Mouse (Mus musculus): ENCODE data around the gene Scd3. TPM values are rescaled to one million over a fixed set of nuclear protein-coding genes. Genes with fewer than 3 reads are reported as not detected.
A peak's percentile ranks its signal among the peaks of the same experiment; 100 is the strongest.
"Not testable (repeated sequence)": the region's sequence is repeated elsewhere in the genome, so short reads cannot be mapped to it uniquely, and the experiment has no call there.

Gene Scd3
- polyA plus RNA-seq, 1 experiment from 2014 or later = 6.6 TPM

DNA sequence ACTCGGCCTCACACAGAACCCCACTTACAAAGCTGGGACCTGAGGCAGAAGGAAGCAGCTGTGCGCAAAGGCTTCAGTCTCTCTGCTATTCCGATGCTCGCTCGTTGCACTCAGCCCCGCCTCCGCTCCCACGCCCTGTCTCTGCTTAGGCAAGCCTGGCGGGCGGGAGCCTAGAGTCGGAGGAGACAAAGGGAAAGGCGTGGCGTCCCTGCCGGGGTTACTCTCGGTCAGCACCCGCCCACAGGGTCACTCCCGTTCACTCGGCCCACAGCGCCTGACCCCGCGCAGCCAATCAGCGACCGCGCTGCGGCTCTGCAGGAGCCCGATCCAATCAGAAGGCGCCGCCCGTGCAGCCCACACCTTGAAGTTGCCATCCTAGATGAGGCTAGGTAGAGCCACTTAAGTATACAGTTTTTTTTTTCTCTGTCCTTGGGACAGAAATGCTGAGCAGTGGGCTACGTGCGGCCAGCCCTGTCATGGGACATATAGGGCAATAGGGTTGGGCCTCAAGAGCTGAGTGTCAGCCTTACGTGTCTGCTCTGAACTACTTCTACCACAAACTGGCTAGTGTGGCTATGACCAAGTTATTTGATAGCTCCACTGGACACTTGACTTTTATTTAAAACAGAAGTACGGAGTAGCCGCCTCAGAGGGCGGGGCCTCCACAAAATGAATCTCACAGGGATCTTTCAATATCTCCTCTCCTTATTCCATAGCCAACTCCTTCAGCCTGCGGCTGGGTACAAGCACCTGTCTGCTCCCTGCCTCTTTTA is 45.2 kb downstream of the Scd3 start:
- no peaks in the 10 kb centered on the region for H3K9me3 ChIP-seq (ENCODE audit: control insufficient read depth, low read length)
- H3K4me1 ChIP-seq (ENCODE audit: control insufficient read depth, insufficient read depth, low read depth, low read length) = peaks cover 23% of the 10 kb centered on the region
- H3K27ac ChIP-seq (ENCODE audit: low read depth, low read length) = peak overlapping the region; percentile 92
- ATAC-seq = peak; percentile 97
- H3K36me3 ChIP-seq (ENCODE audit: control insufficient read depth, insufficient read depth, low read length) = no peaks in the 10 kb centered on the region
- no peaks in the 10 kb centered on the region for H3K27me3 ChIP-seq (replicated peaks; ENCODE audit: control insufficient read depth, insufficient read depth, low read length)
- peak overlapping the region; percentile 64 for H3K4me2 ChIP-seq (ENCODE audit: low read length)
- 3% methylated on average over 36 of the region's 36 CpGs for WGBS
- peak overlapping the region; percentile 54 for H3K9ac ChIP-seq (ENCODE audit: low read depth, low read length)
- H3K4me3 ChIP-seq (ENCODE audit: low read length) = peak overlapping the region; percentile 49

DNA sequence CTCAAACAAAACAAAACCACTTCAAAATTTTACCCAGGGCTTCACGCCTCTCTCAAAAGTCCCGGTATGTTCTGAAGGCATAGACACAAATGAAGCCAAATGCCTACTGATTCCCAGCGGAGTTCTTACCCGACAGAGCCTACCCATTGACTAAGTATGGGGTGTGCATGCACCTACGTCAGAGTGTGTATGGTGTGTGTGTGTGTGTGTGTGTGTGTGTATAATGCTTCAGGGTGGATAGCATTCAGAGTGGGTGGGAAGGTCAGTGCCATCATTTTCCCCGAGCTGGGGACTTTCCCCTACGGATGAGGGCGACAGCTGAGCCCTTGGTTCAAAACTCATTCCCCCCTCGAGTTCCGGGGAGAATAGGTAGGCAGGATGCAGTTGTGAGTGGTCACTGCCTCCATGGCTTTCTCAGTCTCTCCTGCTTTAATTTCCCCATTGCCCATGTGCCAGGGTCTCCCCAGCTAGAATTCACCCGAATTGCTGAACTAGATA is 45.8 kb downstream of the Scd3 start:
- Histone ChIP-seq H3K27me3 (replicated peaks; ENCODE audit: control insufficient read depth, insufficient read depth, low read length) (no peaks in the 10 kb centered on the region), H3K27ac (ENCODE audit: low read depth, low read length) (peak overlapping the region; percentile 92), H3K4me2 (ENCODE audit: low read length) (peak overlapping the region; percentile 64), H3K9me3 (ENCODE audit: control insufficient read depth, low read length) (no peaks in the 10 kb centered on the region), H3K4me1 (ENCODE audit: control insufficient read depth, insufficient read depth, low read depth, low read length) (peaks cover 23% of the 10 kb centered on the region), H3K4me3 (ENCODE audit: low read length) (no peak overlapping the region), H3K36me3 (ENCODE audit: control insufficient read depth, insufficient read depth, low read length) (no peaks in the 10 kb centered on the region), H3K9ac (ENCODE audit: low read depth, low read length) (no peak overlapping the region)
- WGBS = 68% methylated on average over 11 of the region's 11 CpGs
- ATAC-seq = no peak

DNA sequence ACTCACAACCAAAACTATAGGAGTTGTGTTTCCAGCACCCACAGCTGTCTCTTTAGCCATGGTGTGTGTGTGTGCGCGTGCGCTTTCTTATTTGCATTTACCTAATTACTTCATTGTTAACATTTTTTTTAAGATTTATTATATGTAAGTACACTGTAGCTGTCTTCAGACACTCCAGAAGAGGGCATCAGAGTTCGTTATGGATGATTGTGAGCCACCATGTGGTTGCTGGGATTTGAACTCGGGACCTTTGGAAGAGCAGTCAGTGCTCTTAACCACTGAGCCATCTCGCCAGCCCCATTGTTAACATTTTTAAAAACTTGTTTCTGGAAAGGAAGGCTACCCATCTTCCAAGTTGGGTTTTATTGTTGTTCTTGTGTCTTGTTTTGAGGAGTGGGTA is 48.1 kb downstream of the Scd3 start:
- 92% methylated on average over 6 of the region's 6 CpGs for WGBS
- not testable (repeated sequence) for ATAC-seq; H3K36me3 ChIP-seq (ENCODE audit: control insufficient read depth, insufficient read depth, low read length)

DNA sequence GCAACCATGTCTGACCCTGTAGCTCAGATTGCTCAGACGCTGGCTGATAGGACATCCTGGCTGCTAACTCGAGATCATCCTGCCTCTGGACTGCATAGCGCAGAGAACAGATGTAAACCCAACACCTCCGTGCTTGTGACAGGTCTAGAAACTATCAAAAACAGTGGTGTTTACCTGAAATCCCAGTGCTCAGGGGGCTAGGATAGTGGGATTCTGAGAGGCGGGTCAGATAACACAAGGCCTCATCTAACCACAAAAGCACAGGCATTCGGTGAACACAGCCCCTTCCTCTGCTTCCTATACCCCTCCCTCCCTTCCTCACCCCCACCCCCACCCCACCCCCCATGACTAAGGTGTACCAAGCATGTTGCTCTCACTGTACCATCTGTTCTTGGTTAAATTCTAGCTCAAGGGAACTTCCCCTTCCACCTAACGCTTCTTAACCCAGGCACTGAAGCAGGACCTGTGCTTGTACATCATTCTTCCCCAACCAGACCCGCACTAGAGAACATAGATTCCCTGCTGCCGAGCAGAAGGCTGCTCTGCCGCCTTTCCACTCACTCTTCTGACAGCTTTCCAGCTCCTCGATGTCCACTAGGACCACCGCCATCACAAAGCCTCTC is 49.0 kb downstream of the Scd3 start:
- Histone ChIP-seq H3K27ac (ENCODE audit: low read depth, low read length) (no peak overlapping the region), H3K4me2 (ENCODE audit: low read length) (no peak overlapping the region), H3K9ac (ENCODE audit: low read depth, low read length) (no peak overlapping the region), H3K27me3 (replicated peaks; ENCODE audit: control insufficient read depth, insufficient read depth, low read length) (no peaks in the 10 kb centered on the region), H3K9me3 (ENCODE audit: control insufficient read depth, low read length) (no peaks in the 10 kb centered on the region), H3K36me3 (ENCODE audit: control insufficient read depth, insufficient read depth, low read length) (no peaks in the 10 kb centered on the region), H3K4me3 (ENCODE audit: low read length) (no peak overlapping the region), H3K4me1 (ENCODE audit: control insufficient read depth, insufficient read depth, low read depth, low read length) (peaks cover 11% of the 10 kb centered on the region)
- ATAC-seq = no peak
- WGBS = 74% methylated on average over 12 of the region's 12 CpGs

More for the DNA sequence above, 48.1 kb downstream of the Scd3 start:
- not testable (repeated sequence) for H3K9me3 ChIP-seq (ENCODE audit: control insufficient read depth, low read length); H3K9ac ChIP-seq (ENCODE audit: low read depth, low read length); H3K27me3 ChIP-seq (replicated peaks; ENCODE audit: control insufficient read depth, insufficient read depth, low read length); H3K4me2 ChIP-seq (ENCODE audit: low read length); H3K4me3 ChIP-seq (ENCODE audit: low read length); H3K27ac ChIP-seq (ENCODE audit: low read depth, low read length)
- peaks cover 20% of the 10 kb centered on the region for H3K4me1 ChIP-seq (ENCODE audit: control insufficient read depth, insufficient read depth, low read depth, low read length)

DNA sequence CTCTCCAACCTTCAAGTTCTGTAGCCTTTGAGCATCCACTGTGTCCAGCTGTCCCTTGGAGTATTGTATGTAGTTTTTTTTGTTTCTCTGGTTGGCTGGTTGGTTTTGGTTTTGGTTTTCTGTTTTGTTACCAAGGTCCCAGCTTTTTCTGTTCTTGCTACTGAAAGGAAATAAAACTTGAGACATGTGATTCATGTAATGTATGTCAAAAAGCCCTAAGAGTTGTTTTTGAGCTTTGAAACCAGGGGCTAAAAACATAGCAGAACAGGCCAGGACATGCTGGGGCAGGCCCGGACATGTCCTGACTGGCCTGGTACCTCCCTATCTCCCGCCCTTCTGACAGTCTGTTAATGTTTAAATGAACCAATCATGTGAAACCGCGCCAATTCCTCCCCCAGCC is 51.0 kb downstream of the Scd3 start:
- H3K4me3 ChIP-seq (ENCODE audit: low read length); H3K4me2 ChIP-seq (ENCODE audit: low read length); H3K27ac ChIP-seq (ENCODE audit: low read depth, low read length); H3K27me3 ChIP-seq (replicated peaks; ENCODE audit: control insufficient read depth, insufficient read depth, low read length); H3K9ac ChIP-seq (ENCODE audit: low read depth, low read length); H3K9me3 ChIP-seq (ENCODE audit: control insufficient read depth, low read length); H3K36me3 ChIP-seq (ENCODE audit: control insufficient read depth, insufficient read depth, low read length); H3K4me1 ChIP-seq (ENCODE audit: control insufficient read depth, insufficient read depth, low read depth, low read length); ATAC-seq: not testable (repeated sequence)
- 85% methylated on average over 2 of the region's 4 CpGs for WGBS

DNA sequence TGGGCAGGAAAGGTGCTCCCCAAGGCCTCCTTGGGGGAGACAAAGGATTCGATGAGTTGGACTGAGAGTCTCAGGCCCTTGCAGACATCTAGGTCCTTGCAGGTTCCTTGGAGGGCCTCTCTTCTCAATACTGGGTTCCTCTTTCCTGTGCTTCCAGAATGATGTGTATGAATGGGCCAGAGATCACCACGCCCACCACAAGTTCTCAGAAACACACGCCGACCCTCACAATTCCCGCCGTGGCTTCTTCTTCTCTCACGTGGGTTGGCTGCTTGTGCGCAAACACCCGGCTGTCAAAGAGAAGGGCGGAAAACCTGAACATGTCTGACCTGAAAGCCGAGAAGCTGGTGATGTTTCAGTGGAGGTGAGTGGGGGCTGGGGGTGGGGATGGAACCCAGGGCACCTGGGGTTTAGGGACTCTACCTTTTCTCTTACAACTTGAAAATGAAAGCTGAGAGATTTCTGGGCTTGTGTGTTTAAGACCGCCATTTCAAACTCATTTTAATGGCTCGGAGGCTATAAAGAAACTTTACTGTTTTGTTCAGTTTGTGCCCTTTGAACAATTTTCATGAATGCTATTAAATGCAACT is 54.4 kb downstream of the Scd3 start:
- WGBS = 91% methylated on average over 13 of the region's 13 CpGs
- Histone ChIP-seq H3K36me3 (ENCODE audit: control insufficient read depth, insufficient read depth, low read length) (no peaks in the 10 kb centered on the region), H3K27me3 (replicated peaks; ENCODE audit: control insufficient read depth, insufficient read depth, low read length) (no peaks in the 10 kb centered on the region), H3K9ac (ENCODE audit: low read depth, low read length) (no peak overlapping the region), H3K4me2 (ENCODE audit: low read length) (no peak overlapping the region), H3K27ac (ENCODE audit: low read depth, low read length) (no peak overlapping the region), H3K9me3 (ENCODE audit: control insufficient read depth, low read length) (no peaks in the 10 kb centered on the region), H3K4me3 (ENCODE audit: low read length) (no peak overlapping the region), H3K4me1 (ENCODE audit: control insufficient read depth, insufficient read depth, low read depth, low read length) (no peaks in the 10 kb centered on the region)
- no peak for ATAC-seq

DNA sequence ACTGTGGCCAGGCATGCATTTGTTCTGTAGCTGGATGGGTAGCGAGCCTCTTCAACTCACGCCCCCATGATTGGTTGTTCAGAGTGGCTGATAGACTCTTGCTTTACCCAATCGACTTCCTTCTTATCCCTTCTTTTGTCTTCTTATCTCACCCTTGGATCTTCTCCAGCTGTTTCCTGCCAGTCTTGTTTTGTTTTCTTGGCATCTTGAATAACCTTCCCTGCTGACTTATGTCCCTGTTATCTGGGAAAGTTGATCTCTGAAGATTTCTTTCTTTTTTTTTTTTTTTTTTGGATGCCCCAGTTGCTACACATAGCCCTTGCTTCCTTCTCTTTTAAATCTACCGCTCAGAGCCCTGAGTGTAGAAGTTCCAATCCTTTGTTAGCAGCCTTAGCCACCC is 56.4 kb downstream of the Scd3 start:
- no peak overlapping the region for H3K4me3 ChIP-seq (ENCODE audit: low read length)
- no peak overlapping the region for H3K4me2 ChIP-seq (ENCODE audit: low read length)
- no peaks in the 10 kb centered on the region for H3K27me3 ChIP-seq (replicated peaks; ENCODE audit: control insufficient read depth, insufficient read depth, low read length)
- H3K9me3 ChIP-seq (ENCODE audit: control insufficient read depth, low read length) = no peaks in the 10 kb centered on the region
- ATAC-seq = no peak
- no peak overlapping the region for H3K9ac ChIP-seq (ENCODE audit: low read depth, low read length)
- H3K4me1 ChIP-seq (ENCODE audit: control insufficient read depth, insufficient read depth, low read depth, low read length) = no peaks in the 10 kb centered on the region
- H3K27ac ChIP-seq (ENCODE audit: low read depth, low read length) = no peak overlapping the region
- 66% methylated on average over 4 of the region's 4 CpGs for WGBS
- H3K36me3 ChIP-seq (ENCODE audit: control insufficient read depth, insufficient read depth, low read length) = no peaks in the 10 kb centered on the region

DNA sequence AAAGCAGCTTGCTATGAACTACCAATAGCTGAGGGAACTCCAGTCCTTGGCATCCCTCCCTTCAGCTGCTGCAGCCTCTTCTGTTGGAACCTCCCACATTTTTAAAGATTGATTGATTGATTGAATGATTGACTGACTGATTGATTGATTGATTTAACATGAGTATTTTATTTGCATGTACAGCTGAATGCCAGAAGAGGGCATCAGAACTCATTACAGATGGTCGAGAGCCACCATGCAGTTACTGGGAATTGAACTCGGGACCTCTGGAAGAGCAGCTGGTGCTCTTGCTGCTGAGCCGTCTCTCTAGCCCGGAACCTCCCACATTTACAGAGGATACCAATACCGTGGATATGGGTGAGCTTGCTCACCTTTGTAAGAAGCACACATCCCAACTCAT is 57.4 kb downstream of the Scd3 start:
- ATAC-seq = no peak
- H3K9me3 ChIP-seq (ENCODE audit: control insufficient read depth, low read length) = no peaks in the 10 kb centered on the region
- no peak overlapping the region for H3K27ac ChIP-seq (ENCODE audit: low read depth, low read length)
- no peaks in the 10 kb centered on the region; the same call in 1 of the 2 replicates for H3K4me1 ChIP-seq (ENCODE audit: control insufficient read depth, insufficient read depth, low read depth, low read length)
- WGBS = 75% methylated on average over 5 of the region's 5 CpGs
- no peak overlapping the region for H3K9ac ChIP-seq (ENCODE audit: low read depth, low read length)
- no peaks in the 10 kb centered on the region for H3K36me3 ChIP-seq (ENCODE audit: control insufficient read depth, insufficient read depth, low read length)
- H3K4me3 ChIP-seq (ENCODE audit: low read length) = no peak overlapping the region
- H3K27me3 ChIP-seq (replicated peaks; ENCODE audit: control insufficient read depth, insufficient read depth, low read length) = no peaks in the 10 kb centered on the region
- no peak overlapping the region for H3K4me2 ChIP-seq (ENCODE audit: low read length)

DNA sequence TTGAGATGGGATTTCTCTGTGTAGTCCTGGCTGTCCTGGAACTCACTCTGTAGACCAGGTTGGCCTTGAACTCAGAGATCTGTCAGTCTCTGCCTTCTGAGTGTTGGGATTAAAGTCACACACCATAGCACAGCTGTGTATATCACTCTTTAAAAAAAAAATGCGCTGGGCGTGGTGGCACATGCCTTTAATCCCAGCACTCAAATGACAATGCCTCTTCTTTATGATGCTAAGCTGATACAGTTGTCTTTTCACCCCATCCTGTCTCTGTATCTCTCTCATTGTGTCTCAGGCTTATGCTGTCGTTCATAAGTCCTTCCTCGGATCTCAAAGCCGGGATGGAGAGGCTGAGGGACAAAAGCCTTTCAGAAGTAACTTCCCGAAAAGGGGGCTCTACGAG is 58.7 kb downstream of the Scd3 start:
- WGBS = 72% methylated on average over 7 of the region's 7 CpGs

More for the DNA sequence above, 58.7 kb downstream of the Scd3 start:
- ATAC-seq = no peak
- H3K27ac ChIP-seq (ENCODE audit: low read depth, low read length) = no peak overlapping the region
- H3K4me2 ChIP-seq (ENCODE audit: low read length) = no peak overlapping the region
- H3K9ac ChIP-seq (ENCODE audit: low read depth, low read length) = no peak overlapping the region
- no peak overlapping the region for H3K4me3 ChIP-seq (ENCODE audit: low read length)
- no peaks in the 10 kb centered on the region for H3K9me3 ChIP-seq (ENCODE audit: control insufficient read depth, low read length)
- peaks cover 4% of the 10 kb centered on the region for H3K4me1 ChIP-seq (ENCODE audit: control insufficient read depth, insufficient read depth, low read depth, low read length)
- H3K36me3 ChIP-seq (ENCODE audit: control insufficient read depth, insufficient read depth, low read length) = no peaks in the 10 kb centered on the region
- no peaks in the 10 kb centered on the region for H3K27me3 ChIP-seq (replicated peaks; ENCODE audit: control insufficient read depth, insufficient read depth, low read length)
